Mouse (Mus musculus) heart, embryonic 13.5 days (tissue): ENCODE data around the gene 2010111I01Rik. TPM values are rescaled to one million over a fixed set of nuclear protein-coding genes. Genes with fewer than 3 reads are reported as not detected.
A peak's percentile ranks its signal among the peaks of the same experiment; 100 is the strongest.
"Not testable (repeated sequence)": the region's sequence is repeated elsewhere in the genome, so short reads cannot be mapped to it uniquely, and the experiment has no call there.

Source experiments
- ATAC-seq: fragments of 200-750 bp; cut with Nextera tagmentation; 2 replicates; pipeline ENCODE4 v1.8.0; 2017; ENCODE audit warnings: moderate TSS enrichment; ENCODE audit not compliant: insufficient number of reproducible peaks, low FRiP score, low TSS enrichment; ENCODE audit errors: extremely low read depth
- H3K27ac ChIP-seq: fragments of 300-500 bp; sonication (generic); replicated peaks from 2 replicates; pipeline ENCODE4 v1.5.1; 2015; ENCODE audit warnings: moderate library complexity, mild to moderate bottlenecking, inconsistent platforms
- H3K27me3 ChIP-seq: fragments of 300-500 bp; sonication (generic); replicated peaks from 2 replicates; pipeline ENCODE4 v1.6.1; 2015; ENCODE audit warnings: mild to moderate bottlenecking, inconsistent platforms
- H3K36me3 ChIP-seq: fragments of 300-500 bp; sonication (generic); 2 replicates; pipeline ENCODE4 v1.6.1; 2015; ENCODE audit warnings: mild to moderate bottlenecking, inconsistent platforms
- H3K4me1 ChIP-seq: fragments of 300-500 bp; sonication (generic); 2 replicates; pipeline ENCODE4 v1.6.1; 2015; ENCODE audit warnings: inconsistent platforms
- H3K4me2 ChIP-seq: fragments of 300-500 bp; sonication (generic); 2 replicates; pipeline ENCODE4 v1.6.1; 2015; ENCODE audit warnings: inconsistent platforms, mild to moderate bottlenecking, moderate library complexity
- H3K4me3 ChIP-seq: fragments of 300-500 bp; sonication (generic); 2 replicates; pipeline ENCODE4 v1.5.1; 2015; ENCODE audit warnings: moderate library complexity, mild to moderate bottlenecking, inconsistent platforms
- H3K9ac ChIP-seq: fragments of 300-500 bp; sonication (generic); 2 replicates; pipeline ENCODE4 v1.6.1; 2015; ENCODE audit warnings: inconsistent platforms, mild to moderate bottlenecking, moderate library complexity
- H3K9me3 ChIP-seq: fragments of 300-500 bp; sonication (generic); 2 replicates; pipeline ENCODE4 v1.6.1; 2016; ENCODE audit warnings: inconsistent platforms
- WGBS: fragments of 180-500 bp; shearing (Covaris S2); methylation state at CpG from one replicate; pipeline ENCODE4 v1.1.7; 2015; ENCODE audit warnings: mixed read lengths; 5-methylcytosine and 5-hydroxymethylcytosine counted together
- polyA plus RNA-seq: library from polyadenylated mRNA; unstranded; fragments of >200 nt; fragmentation: Nextera tagmentation; extraction: Ambion mirVana; gene quantifications from 2 replicates; pipeline ENCODE4 v1.2.1, GENCODE M21; 2015

The 2010111I01Rik gene
- polyA plus RNA-seq, 1 experiment from 2014 or later, result 57.7 TPM

DNA sequence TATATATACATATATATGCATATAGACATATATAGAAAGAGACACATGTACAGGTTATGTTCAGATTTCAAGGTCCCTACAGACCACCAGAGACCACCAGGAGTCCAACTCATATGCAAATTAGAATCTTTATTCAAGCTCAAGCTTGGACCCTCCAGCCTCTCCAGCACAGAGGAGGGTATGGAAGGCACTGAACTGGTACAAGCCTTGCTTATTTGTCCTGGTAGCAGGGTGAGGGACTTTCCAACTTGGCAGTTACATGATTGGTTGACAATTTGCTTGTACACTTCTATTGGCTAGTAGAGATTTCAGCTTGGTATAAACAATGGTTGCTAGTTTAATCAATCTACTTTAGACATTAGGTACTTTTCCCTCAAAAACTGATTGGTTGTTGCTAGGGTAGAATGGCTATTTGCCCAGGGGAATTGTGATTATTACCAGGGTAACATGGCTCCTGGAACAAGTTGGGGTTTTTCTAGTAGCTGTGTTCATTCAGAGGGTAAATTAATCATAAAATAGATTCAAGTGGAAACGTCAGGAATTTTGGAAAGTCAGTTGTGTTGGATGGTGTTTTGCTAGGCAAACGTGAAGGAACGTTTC is 25.3 kb downstream of the 2010111I01Rik start:
- ATAC-seq, result no peak

DNA sequence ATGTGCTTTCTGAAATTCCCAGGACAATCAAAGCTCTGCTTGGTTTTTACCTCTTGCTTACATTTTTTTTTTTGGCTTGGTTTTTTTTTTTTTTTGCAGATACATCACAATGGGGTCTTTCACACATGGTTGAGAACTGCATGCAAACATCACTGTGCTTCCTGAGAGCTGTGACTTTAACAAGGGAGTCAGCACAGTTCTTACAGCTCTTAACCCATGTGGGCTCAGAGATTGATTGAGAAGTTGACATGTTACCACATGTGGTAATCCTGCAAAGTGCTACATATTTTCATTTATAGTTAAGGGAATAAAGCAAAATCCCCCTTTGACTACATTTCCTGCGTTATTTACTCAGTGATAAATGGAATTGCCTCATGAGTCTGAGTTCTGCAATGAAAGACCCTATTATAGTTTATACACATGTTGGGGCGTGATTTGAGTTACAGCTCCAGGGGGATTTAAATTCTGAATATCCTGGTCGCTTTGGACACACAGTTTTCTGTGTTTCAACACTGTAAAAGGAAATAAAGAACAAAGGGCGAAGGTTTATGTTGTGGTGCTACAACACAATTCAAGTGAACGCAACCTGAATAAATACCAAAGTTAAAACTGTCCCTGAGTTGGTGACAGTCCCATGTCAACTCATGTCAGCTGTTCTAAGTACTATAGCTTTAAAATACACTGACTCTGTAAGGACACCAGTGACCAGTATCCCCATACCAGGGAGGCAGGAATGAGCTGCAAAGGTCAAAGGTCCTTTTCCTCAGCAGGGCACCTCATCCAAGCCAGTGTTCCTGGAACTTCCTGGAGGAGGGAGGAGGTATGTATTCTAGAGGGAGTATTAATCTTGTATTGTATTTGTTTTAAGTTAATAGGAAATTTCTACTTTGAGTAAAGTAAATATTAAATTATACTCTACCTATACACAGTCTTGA is 29.1 kb downstream of the 2010111I01Rik start:
- Histone ChIP-seq H3K9ac (no peak overlapping the region), H3K4me3 (no peak overlapping the region), H3K4me1 (peaks cover 17% of the 10 kb centered on the region), H3K9me3 (no peaks in the 10 kb centered on the region), H3K36me3 (no peaks in the 10 kb centered on the region), H3K4me2 (no peak overlapping the region), H3K27ac (0 out of 2 replicates have a peak overlapping the region, but pooled peaks have one; percentile 7), H3K27me3 (no peaks in the 10 kb centered on the region)
- 72% methylated on average over 5 of the region's 5 CpGs for WGBS
- ATAC-seq, result no peak

More for the DNA sequence above, 25.3 kb downstream of the 2010111I01Rik start:
- Histone ChIP-seq H3K36me3 (no peaks in the 10 kb centered on the region), H3K4me1 (no peaks in the 10 kb centered on the region), H3K27ac (no peak overlapping the region), H3K4me2 (no peak overlapping the region), H3K4me3 (no peak overlapping the region), H3K9me3 (no peaks in the 10 kb centered on the region), H3K9ac (no peak overlapping the region), H3K27me3 (no peaks in the 10 kb centered on the region)
- 76% methylated on average over 3 of the region's 3 CpGs for WGBS

DNA sequence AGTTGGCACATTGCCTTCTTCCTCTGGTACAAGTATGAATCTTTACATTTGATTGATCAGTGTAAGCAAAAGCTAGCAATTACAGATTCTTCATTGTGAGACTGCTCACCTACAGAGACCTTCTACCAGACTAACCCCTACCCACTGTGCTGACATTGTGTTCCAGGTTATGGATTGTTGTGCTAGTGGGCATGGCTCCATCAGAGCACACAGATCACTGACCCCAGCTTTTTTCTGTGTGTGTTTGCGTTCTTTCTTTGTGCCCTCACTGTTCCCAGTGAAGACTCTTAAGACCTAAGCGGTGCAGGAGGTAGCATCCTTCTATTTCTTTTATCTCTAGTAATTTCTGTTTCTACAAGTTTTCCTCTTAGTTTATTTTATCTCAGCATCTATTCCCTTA is 32.1 kb downstream of the 2010111I01Rik start:
- ATAC-seq, result no peak
- Histone ChIP-seq H3K36me3 (peaks cover 3% of the 10 kb centered on the region; the same call in 1 of the 2 replicates), H3K4me2 (no peak overlapping the region), H3K9ac (no peak overlapping the region), H3K4me3 (no peak overlapping the region), H3K9me3 (no peaks in the 10 kb centered on the region), H3K27ac (no peak overlapping the region), H3K27me3 (no peaks in the 10 kb centered on the region), H3K4me1 (peaks cover 17% of the 10 kb centered on the region)
- 89% methylated on average over 2 of the region's 2 CpGs for WGBS

DNA sequence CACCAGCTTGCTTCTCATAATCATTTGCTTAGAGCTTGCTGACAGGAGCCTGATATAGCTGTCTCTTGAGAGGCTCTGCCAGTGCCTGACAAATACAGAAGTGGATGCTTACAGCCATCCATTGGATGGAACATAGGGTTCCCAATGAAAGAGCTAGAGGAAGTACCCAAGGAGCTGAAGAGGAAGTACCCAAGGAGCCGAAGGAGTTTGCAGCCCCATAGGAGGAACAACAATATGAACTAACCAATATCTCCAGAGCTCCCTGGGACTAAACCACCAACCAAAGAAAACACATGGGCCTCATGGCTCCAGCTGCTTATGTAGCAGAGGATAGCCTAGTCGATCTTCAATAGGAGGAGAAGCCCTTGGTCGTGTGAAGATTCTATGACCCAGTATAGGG is 42.8 kb downstream of the 2010111I01Rik start:
- 72% methylated on average over 3 of the region's 3 CpGs for WGBS

DNA sequence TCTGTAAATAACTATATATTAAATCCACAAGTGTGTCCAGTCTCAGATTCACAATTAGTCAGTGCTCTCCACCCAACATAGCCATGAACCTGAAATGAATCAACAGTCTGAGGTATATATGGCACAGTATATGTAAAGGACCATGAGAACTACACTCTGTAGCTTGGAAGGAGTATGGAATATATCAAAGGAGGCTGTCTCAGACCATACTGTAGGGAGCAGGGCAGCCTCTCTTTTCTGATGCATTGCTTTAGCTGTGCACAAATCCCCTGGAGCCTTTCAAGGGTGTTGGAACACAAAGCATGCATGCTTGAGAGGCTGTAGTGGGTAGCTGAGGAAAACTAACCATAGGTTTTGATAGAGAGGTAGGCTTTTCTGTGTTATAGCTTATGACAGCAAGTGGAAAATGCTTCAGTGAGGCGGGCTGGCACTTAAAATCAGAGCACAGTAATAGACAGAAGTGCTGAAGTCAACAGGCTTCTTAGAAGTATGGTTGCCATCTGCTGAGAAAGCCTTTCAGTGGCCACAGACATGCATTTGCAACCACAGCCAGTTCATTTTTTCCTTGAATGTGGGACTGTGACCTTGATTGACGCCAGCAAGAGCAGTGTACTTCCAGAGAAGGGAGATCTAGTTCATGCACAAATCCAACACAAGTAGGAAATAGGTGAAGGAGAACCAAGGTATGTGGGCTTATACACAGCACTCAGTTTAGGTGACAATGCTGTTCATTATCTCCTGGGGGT is 45.8 kb downstream of the 2010111I01Rik start:
- Histone ChIP-seq H3K36me3 (0 out of 2 replicates have a peak, but pooled peaks cover 2% of the 10 kb centered on the region), H3K9ac (no peak overlapping the region), H3K27ac (no peak overlapping the region), H3K9me3 (no peaks in the 10 kb centered on the region), H3K27me3 (no peaks in the 10 kb centered on the region), H3K4me3 (no peak overlapping the region), H3K4me2 (no peak overlapping the region), H3K4me1 (0 out of 2 replicates have a peak, but pooled peaks cover 7% of the 10 kb centered on the region)
- no peak for ATAC-seq
- 58% methylated on average over 2 of the region's 2 CpGs for WGBS

More for the DNA sequence above, 42.8 kb downstream of the 2010111I01Rik start:
- H3K36me3 ChIP-seq, H3K4me3 ChIP-seq, ATAC-seq, H3K9ac ChIP-seq, H3K9me3 ChIP-seq, H3K27ac ChIP-seq, H3K4me1 ChIP-seq, H3K4me2 ChIP-seq, H3K27me3 ChIP-seq: not testable (repeated sequence)

DNA sequence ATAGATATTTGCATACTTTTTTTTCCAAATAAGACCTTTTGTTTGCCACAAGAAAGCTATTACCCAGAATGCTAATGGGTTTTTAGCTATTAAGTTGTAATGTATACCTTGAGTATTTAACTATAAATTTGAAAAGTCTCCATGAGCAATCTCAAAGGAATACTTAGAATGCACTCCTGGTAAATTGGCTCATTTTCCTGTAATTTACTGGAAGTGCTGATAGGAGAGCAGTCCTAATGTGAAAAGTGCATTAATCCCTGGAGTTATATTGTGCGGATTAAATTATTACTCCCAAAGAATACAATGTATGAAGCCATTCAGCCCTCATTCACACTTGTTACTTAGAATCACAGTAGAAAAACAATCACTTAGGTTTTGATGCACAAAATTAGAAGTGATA is 49.7 kb downstream of the 2010111I01Rik start:
- H3K27me3 ChIP-seq, result no peaks in the 10 kb centered on the region
- 83% methylated on average over 1 of the region's 1 CpGs for WGBS
- H3K9ac ChIP-seq, result no peak overlapping the region
- H3K27ac ChIP-seq, result no peak overlapping the region
- no peaks in the 10 kb centered on the region for H3K9me3 ChIP-seq
- ATAC-seq, result no peak
- no peak overlapping the region for H3K4me3 ChIP-seq
- H3K4me2 ChIP-seq, result no peak overlapping the region
- H3K4me1 ChIP-seq, result 0 out of 2 replicates have a peak, but pooled peaks cover 7% of the 10 kb centered on the region
- 0 out of 2 replicates have a peak, but pooled peaks cover 3% of the 10 kb centered on the region for H3K36me3 ChIP-seq

DNA sequence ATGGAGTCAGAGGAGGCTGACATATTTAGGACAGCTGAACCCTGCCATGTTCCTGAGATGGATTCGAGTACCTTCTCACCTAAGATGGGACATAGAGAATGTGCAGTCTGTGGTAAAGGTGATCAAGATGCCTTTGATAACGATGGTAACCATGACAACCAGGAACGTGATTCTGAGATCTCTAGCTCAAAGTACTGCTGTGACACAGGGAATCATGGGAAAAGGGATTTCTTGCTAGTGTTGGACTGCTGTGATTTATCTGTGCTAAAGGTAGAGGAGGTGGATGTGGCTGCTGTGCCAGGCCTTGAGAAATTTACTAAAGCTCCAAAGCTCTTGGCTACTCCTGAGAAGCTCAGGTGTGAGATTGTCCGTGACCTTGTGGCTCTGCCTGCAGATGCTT is 50.7 kb downstream of the 2010111I01Rik start:
- WGBS, result 70% methylated on average over 4 of the region's 4 CpGs
- Histone ChIP-seq H3K27ac (no peak overlapping the region), H3K4me2 (no peak overlapping the region), H3K4me3 (no peak overlapping the region), H3K36me3 (0 out of 2 replicates have a peak, but pooled peaks cover 3% of the 10 kb centered on the region), H3K9ac (no peak overlapping the region), H3K27me3 (no peaks in the 10 kb centered on the region), H3K4me1 (0 out of 2 replicates have a peak, but pooled peaks cover 5% of the 10 kb centered on the region), H3K9me3 (no peaks in the 10 kb centered on the region)
- ATAC-seq, result no peak

DNA sequence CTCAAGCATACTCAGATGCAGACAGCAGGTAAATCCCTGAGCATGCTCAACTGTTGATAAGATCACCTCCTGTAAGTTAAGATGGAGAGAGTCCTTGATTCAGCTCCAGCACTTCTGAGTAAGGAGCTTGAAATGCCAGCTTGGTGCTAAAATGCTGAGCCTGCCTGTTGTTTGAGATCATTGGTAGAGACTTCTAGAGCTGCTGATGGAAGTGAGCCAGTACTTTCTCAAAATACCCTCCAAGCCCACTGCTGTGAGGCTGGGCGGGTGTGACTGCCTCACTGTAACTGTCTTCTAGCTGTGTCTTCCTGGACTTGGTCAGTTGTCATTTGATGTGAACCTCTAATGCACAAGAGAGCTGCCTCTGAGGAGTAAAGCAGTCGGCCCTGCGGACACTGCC is 51.4 kb downstream of the 2010111I01Rik start:
- Histone ChIP-seq H3K27me3 (no peaks in the 10 kb centered on the region), H3K27ac (no peak overlapping the region), H3K4me3 (no peak overlapping the region), H3K4me1 (no peaks in the 10 kb centered on the region), H3K9me3 (no peaks in the 10 kb centered on the region), H3K4me2 (no peak overlapping the region), H3K36me3 (0 out of 2 replicates have a peak, but pooled peaks cover 3% of the 10 kb centered on the region), H3K9ac (no peak overlapping the region)
- 81% methylated on average over 3 of the region's 3 CpGs for whole genome bisulfite sequencing
- ATAC-seq, result no peak

DNA sequence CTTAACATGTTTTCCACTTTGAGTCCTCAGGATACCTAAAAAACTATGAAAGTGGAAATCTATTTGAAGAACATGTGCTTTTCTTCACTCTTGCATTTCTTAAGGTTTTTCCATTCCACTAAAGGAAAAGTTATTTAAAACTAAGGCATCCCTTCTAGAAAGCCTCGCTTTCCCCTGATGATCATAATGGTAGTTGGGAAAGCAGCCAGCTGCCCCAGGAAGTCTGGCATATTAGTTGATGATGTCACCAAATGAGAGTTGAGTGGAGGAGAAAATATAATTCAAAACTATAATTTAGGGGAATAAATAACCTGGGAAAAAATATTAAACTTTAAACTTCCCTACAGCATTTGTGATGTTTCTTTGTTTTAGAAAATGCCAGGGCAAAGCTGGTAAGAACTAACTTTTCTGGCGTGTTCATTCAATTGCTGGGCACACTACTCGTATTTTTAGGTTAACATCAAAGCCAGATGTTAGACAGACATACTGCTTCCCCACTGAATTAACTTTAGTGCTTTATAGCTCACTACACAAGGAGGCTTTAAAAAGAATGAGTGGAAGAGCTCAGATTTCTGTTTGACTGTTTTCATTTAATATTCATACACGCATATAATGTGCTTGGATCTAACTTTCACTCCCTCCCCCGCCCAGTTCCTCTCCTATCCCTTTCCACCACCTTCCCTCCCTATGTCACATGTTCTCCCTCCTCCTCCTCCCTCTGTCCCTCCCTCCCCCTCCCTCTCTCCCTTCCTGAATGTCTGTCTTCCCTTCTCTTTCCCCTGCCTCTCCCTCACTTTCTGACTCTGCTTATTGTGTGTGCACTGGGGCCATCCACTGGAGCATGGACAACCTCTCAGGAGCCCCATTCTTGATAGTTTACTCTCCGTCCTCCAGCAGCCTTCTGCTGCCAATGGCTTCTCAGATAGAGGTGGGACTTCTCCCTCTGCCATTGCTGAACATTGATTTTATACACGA is 58.8 kb downstream of the 2010111I01Rik start:
- Histone ChIP-seq H3K36me3 (no peaks in the 10 kb centered on the region), H3K4me1 (peaks cover 10% of the 10 kb centered on the region), H3K9me3 (no peaks in the 10 kb centered on the region), H3K27ac (peak overlapping the region; percentile 54), H3K27me3 (no peaks in the 10 kb centered on the region), H3K4me3 (no peak overlapping the region), H3K9ac (no peak overlapping the region), H3K4me2 (no peak overlapping the region)
- WGBS, result 62% methylated on average over 7 of the region's 7 CpGs
- no peak for ATAC-seq

DNA sequence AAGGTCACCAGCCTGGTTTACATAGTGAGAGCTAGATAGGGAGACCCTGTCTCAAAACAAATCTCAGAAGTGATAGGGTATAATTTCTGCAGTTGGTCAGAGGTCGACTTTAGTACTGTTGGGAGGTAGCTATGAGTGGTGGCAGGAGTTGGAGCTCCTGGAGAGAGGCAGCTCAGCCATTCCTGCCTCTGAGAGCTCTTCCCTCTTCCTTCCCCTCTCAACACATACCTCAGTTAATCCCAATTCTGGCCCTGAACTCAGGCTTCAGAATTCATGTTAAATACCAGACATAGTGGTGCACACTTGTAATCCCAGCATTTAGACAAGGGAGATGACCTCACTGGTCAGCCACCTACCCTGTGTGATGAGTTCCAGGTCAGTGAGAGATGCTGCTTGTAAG is 65.3 kb downstream of the 2010111I01Rik start:
- ATAC-seq, result no peak
- Histone ChIP-seq H3K27ac (no peak overlapping the region), H3K4me1 (peaks cover 25% of the 10 kb centered on the region), H3K9me3 (no peaks in the 10 kb centered on the region), H3K4me3 (no peak overlapping the region), H3K36me3 (no peaks in the 10 kb centered on the region), H3K4me2 (no peak overlapping the region), H3K9ac (no peak overlapping the region), H3K27me3 (no peaks in the 10 kb centered on the region)
- WGBS, result 31% methylated on average over 1 of the region's 1 CpGs
